Mouse (Mus musculus) right cerebral cortex, postnatal 25 days (tissue): Measurements from ENCODE around the gene Fcrl5.
A peak's percentile ranks its signal among the peaks of the same experiment; 100 is the strongest.
"Not testable (repeated sequence)": the region's sequence is repeated elsewhere in the genome, so short reads cannot be mapped to it uniquely, and the experiment has no call there.

Experiments
- DNase-seq: peaks from one replicate; pipeline ENCODE4 v3.0.0; 2022

Gene Fcrl5

DNA sequence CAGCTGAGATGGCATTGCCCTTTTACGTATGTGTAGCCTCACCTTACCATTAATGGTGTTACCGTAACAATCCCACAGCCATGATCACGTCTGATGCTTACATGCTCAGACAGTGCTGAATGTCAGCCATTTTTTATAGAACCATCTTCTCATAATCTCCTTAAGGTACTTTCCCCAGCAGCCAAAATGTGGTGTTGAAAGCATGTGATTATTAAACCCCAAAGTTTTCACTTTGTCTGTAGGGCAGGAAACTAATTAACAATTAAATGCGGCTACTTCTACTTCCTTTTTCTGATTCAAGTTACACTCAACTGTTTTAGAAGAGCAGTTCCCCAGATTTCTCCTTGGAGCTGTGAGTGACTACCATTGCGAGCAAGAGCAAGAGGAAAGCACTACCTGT lies at the start of gene Fcrl5:
TSS of gene Fcrl5 (plus strand) at position 295 of the 400 bp plus-strand sequence.
- no peak for DNase-seq

DNA sequence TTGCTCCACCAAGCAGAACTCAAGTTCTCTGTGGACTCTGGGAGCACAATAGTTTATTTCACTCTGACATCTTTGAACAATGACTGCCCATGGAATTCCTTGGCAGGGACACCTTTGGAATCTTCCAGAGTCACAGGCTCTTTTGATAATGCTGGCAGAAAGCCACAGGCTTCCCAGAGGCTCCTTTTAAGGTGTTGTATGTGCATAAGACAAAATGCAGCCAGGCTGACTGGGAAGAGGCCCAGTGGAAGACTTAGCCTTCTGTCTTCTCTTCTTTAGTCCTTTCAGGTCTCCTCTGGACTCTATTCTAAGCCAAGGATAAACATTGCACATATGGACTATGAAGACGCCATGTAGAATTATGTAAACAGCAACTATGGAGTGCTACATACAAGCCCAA lies 44.6 kb upstream of the Fcrl5 start:
- DNase-seq = no peak

DNA sequence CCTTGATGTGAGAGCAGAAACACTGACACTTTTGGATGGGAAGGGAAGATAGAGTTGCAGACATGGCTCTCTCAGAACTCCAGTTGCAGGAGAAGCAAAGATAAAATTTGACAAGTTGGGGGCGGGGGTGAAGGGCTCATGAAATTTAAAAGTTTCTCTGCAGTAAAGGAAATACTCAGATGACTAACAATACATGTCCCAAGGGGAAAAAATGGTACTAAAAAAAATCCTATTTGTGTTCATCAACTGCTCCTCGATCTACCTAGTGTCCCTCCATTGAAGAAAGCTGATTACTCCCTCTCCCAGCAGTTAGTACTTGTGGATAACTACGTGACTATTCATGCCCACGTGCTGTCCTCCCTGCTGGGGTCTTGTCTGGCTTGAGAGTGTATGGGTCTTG lies 36.8 kb upstream of the Fcrl5 start:
- no peak for DNase-seq

DNA sequence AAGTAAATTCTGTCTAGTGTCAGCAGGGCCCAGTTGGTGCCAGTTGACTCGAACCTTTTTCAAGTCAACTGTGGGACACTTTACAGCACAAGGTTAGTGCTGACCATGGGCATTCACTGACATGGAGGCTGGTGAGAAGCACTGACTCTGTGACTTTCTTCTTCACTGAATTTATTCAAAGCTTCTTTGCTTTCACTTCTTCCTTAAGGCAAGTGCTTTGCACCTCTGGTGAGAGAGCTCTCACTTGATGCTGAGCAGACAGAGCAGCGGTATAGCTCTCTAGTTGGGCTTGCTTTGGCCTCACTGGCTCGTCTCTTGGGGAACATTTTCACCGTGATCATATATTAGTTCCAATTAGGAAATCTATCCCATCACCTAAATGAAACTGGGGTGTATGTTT lies 35.7 kb upstream of the Fcrl5 start:
- DNase-seq = no peak

DNA sequence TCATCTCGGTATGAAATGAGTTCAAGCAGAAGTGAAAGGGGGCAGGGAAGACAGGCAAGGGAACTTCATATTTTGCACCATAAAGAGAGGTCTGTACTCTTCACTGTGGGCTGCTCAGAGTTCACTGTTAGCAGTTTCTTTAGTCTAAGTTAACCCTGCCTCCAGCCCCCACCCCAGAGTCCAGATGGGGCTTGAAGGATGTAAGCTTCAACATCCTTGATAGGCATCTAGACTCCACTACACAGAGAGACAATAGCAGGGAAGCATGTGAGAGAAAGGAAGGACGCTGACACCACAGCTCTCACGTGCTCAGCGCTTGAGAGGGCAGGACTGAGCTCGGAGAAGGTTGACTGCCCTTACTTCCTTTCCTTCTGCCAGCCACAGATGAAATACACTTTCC lies 34.3 kb upstream of the Fcrl5 start:
- no peak for DNase-seq

DNA sequence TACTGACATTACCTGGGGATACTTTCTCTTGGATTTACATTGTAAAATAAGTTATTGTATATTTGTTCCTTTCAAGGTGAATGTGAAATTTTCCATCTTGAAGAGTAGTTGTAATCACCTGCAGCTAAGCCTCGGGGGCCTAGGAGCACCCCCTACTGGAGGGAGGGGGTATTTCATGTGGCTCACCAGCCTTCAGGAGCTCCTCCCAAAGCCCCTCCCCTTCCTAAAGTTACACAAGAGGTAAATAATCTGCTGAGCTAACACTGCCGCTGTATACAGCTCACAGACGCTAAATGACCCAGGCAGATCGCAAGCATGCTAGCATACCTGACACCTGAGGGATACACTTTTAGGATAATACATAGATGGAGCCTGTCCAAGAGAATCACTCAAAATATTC lies 27.4 kb upstream of the Fcrl5 start:
- DNase-seq = no peak

DNA sequence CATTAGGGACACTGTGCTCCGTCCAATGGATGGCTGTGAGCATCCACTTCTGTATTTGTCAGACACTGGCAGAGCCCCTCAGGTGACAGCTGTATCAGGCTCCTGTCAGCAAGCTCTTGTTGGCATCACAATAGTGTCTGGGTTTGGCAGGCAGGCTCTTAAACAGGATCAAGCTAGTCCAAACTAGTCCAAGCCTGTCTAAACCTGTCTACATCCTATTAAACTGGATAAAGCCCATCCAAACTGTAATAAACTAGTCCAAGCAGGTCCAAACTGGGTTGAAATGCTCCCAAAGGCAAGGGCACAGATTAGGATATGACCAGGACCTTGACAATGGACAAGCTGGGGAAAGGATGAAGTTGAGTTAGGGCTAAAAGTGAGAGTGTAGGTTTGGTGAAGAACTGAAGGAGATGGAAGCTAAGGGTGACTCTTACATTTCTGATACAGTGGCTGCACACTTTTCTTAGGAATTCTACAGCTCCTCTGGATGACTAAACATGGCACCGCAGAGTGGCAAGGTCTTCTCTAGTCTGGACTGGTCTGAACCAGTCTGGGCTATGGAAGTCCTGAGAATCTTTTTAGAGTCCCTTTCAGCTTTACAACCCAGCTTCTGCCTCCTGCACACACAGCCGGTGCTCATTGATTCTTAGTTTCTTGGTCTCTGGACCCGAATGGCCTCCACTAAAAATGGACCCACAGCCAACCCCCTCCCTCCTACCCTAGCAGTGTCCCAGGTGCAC lies 26.2 kb upstream of the Fcrl5 start:
- no peak for DNase-seq

DNA sequence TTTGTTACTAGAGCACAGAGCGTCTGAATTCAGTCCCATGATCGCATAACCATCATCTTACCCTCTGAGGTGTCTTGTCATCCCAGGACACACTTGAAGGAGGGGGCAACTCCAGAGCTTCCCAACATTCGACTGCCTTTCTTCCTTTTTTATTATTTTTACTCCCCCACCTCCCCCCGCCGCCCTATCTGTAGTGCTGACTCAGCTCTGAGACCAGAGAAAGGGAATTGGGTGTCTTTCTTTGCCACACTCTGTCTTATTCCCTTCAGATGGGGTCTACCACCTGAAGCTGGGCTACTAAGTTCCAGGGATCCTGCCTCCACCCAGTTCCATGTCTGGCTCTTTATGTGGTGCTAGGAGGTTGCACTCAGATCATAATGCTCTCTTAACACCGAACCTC lies 25.0 kb upstream of the Fcrl5 start:
- no peak for DNase-seq

DNA sequence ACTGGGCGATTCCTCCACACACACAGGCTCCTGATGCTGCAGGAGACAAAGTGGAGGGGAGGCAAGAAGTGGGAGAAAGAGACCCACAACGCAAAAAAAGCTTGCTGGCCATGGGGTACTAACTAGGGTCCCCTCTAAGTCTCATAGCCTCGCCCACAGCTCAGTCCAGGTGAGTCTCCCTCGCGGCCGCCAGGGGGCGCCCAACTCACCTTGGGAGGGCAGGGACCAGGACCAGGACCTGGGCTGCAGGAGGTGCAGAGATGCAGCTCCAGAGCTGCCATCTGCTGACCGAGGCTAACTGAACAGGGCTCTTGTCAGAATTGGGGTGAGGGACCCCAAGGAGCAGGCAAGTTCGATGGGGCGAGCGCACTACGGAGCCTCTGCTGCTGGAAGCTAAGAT lies 24.4 kb upstream of the Fcrl5 start:
- peak; percentile 22 for DNase-seq

DNA sequence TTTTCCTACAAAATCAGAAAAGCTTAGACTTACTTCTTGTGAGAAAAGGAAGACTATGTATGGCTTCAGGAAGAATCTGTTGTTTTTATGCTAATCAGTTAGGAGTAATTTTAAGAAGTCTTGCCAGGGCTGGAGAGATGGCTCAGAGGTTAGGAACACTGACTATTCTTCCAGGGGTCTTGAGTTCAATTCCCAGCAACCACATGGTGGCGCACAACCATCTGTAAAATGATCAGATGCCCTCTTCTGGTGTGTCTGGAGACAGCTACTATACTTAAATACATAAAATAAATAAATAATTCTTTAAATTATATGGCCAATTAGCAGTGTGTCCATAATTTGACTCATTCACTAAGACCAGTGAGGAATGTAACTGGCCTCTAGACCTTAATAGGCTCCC lies 14.9 kb upstream of the Fcrl5 start:
- no peak for DNase-seq

DNA sequence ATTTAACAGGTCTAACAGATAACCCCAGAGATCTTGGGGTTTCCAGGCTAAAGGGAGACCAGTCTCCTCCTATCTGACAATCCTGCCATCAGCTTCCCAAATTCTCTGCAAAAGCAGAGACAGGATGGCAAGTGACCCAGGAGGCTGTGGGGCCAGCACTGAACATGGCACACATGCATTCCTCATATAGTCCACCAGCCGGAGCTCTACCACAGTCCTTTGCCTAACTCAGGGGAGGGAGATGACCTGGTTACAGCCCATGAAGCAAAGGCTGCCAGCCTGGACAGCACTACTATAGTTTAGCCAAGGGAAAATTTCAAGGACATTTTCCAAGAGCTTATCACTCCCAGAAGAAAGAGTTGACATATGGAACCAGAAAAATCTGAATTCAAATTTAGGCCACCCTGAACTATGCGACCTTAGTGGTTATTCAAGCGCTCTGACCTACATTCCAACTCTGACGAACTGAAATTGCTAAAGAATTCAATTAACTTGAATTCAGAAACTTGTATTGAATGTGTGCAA lies 13.1 kb upstream of the Fcrl5 start:
- no peak for DNase-seq

DNA sequence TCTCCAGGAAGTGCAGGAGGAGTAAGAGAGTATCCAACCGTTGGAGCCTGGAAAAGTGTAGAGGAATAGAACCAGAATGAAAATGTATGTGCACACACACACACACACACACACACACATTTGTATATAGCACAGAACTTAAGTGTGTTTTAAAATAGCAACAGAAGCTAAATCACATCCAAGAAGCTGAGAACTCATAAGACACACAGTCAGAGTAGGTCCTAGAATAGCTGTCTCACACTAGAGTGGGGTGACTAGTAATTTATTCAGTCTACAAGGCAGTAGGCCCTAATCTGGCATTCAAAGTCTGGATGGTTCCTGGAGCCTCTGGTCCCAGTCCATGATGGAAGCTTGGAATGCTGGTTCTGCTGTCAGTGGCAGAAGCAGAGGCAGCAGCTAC lies 5.0 kb downstream of the Fcrl5 start:
- no peak for DNase-seq

DNA sequence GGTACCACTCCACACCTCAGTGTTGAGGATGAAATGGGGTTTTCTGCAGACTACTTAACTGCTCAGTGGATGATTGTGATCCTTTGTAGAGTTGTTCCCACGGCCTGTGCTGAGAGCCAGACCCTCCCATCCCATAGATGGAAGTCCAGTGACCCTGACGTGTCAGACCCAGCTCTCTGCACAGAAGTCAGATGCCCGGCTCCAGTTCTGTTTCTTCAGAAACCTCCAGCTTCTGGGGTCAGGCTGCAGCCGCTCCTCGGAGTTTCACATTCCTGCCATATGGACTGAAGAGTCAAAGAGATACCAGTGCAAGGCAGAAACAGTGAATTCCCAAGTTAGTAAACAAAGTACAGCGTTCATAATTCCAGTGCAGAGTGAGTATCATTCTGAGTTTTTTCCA lies 8.4 kb downstream of the Fcrl5 start:
- no peak for DNase-seq

DNA sequence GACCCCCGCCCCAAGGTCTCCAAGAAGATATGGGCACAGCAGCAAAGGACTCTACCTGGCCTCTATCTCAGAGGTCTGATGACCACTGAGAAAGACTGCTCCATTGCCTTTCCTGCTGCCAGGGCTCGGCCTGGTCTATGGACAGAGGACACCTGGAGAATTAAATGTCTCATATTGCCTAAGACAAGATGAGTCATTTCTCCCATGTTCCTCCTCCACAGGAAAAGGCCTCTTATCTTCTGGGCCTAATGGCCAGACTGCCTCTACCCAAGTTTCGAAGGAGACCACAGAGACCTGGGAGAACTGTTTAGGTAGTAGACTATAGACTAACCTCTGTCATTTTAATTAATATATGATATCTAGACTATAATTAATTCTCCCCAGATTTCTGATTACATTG lies 29.9 kb downstream of the Fcrl5 start:
- no peak for DNase-seq

DNA sequence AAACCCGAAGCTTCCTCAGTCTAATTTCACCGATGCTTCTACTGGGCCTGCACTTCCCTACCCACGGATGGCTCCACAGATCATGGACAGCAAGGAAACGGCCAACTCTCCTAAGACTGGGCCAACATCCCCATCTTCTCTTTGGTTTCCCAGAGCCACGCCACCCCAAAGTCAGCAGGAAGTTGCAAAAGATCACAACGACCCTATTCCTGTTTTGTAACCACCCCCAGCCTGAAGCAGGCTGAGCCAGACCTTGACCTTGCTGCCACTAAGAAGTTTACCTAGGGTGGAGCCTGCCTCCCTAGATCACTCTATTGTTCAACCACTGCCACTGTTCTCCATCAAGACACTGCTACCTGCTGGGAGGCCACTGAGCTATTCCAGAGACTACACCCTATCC lies 31.4 kb downstream of the Fcrl5 start:
- no peak for DNase-seq

DNA sequence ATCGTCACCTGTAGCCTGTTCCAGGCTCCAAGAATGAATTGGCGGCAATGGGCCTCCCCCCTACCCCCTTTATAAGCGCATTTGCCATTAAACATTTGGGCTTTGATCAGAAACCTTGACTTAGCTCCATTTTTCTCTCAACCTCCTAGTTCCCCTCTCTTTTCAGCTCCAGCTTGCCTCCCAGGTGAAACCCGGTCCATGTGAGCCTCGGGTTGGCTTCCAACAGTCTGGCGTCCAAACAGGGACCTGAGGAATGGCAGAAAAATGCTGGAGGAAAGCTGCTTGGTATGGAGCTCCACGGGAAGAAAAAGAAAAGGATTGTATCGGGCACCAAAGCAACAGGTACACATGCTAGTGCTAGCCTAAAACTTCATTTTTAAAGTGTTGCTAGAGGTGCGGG lies 31.8 kb downstream of the Fcrl5 start:
- no peak for DNase-seq

DNA sequence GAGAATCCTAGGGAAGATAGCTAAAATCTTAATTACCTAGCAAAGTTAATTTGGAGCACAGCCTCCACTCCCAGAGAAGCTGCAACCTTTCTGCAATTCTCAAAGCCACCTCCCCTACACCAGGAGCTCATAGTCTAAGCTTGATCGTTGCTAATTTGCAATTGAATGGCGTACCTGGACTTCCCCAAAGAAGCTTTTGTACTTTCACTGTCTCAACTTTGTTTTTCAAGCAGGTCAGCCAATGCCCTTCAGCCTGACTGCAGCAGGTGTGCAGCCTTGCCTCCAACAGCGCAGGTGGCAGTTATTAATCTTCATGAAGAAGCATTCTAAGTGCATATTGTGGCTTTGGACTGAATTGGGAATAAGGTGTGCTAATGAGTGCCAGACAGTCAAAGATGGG lies 42.4 kb downstream of the Fcrl5 start:
- DNase-seq = not testable (repeated sequence)

DNA sequence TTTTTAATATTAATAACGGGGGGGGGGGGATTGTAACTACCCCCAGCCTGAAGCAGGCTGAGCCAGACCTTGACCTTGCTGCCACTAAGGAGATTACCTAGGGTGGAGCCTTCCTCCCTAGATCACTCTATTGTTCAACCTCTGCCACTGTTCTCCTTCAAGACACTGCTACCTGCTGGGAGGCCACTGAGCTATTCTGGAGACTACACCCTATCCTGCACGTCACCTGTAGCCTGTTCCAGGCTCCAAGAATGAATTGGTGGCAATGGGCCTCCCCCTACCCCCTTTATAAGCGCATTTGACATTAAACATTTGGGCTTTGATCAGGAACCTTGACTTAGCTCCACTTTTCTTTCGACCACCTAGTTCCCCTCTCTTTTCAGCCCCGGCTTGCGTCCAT lies 43.0 kb downstream of the Fcrl5 start:
- not testable (repeated sequence) for DNase-seq

DNA sequence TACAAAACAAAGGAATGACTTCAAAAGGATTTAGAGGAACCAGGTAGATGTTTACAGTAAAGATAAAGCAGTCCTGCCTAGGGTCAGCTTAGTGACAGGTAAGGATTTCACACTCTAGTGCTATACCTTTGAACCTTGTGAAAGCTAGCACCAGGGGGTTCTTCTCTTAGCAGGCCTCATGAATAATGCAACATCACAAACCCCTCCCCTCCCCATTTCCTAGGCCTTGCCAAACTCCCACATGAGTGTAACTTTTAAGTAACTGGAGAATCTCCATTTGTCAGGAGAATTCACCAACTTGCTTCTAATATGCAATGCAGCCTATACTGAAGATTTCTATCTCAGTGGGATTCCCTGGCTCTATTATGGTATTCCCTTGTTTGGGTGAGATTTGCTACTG lies 43.7 kb downstream of the Fcrl5 start:
- DNase-seq = not testable (repeated sequence)

DNA sequence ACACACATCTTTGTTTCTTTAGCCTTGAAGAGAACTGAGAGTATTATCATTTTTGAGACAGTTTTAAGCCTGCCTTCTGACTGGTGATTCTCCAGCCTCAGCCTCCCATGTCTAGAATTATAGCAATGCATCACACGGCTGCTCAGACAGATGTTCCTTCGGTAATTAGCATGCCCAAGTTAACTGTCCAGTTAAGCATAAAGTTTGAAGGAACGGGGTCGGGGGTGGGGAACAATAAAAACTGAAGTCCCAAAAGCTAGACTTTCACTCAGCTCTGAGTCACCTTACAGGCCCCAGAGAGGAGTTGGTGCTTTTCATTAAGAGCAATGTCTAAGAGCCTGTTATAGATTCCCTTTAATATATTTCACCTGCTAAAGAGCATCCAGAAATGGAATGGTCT lies 51.8 kb downstream of the Fcrl5 start:
- DNase-seq = no peak

DNA sequence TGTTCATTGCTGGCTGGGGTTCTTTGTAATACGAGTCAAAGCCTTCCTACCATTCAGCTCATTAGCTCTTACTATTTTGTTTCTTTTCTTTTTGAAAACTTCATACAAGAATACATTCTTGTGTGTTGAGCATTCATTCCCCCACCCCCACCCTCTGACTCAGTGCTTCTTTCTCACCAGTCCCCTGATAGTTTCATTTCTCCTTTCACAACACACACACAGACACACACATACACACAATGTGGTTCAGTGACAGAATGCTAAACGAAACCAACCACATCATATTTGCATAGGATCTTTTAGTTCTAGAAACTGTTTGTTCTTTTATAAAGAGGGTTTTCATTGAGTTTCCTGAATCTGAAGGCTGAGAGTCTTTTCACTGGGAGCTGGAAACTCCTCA lies 52.3 kb downstream of the Fcrl5 start:
- DNase-seq = no peak

DNA sequence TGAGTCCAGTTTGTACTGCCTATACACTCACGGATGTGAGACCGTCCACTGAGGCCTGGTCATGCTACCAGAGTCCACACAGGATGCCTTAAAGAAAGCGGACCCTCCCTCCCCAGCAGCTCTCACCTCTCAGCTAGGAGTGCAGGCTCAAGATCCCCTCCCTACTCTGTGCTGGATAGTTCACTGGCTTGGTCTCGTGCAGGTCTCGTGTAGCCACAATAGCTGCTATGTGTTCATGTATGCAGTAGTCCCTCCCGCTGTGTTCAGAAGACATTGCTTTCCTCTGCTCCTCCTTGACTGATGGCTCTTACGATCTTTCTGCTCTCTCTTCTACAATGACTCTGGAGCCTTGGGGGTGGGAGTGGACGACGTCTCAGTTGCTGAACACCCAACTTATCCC lies 62.7 kb downstream of the Fcrl5 start:
- no peak for DNase-seq

DNA sequence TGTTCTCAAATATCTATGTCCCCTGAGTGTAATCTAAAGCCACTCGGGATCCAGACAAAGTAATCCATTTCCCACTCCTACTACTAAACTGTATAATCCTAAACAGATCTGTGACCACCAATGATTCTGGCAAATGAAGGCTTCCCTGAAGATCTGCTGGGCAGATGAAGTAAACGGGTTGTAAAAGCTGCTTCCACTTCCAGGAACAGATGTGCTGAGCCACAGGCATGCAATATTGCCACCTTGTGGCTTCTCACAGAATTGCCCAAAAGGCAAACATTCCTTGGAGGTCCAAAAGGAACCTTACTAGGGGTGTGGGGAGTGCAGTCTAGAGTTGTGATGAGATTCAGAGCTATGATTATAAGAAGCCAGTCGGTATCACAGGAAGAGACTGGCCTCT lies 63.5 kb downstream of the Fcrl5 start:
- DNase-seq = peak; percentile 70

DNA sequence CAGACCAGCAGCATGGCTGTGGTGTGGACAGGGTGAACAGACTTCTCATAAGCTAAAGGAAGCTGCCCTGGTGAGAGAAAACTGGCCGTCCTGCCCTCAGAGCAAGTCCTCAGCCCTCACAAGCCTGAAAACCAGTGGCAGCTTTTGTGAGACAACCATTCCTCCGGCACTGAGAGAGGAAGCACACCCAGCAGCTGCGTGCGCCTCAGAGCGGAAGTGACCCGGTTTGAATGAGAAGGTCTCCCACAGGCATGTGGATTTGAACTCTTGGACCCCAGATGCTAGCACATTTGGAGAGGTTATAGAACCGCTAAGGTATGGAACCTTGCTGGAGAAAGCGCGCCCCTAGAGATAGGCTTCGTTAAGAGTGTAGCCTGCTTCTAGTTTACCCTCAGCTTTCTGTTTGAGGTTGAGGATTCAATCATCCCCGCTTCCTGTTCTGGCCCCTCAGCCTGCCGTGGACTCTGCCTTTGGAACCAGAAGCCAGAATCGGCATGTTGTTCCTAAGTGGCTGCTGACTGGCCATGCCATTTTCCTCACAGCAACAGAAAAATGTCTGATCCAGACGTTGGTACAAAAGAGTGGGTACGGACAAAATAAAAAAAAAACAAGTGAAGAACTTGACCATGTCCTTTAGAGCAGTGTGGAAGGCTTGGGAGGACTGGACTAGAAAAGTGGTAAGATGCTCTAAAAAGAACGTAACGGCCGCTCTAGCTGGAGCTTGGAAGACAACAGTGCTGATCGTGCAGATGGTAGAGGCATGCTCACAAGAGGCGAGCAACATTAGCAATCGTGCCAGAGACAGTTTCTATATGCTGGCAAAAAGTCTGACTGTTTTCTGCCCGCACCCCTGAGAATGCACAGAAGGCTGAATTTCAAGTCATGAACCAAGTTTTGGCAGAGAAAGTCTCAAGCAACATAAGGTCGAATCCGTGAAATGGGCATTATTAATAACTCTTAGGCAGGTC lies 64.8 kb downstream of the Fcrl5 start:
- no peak for DNase-seq
